Mouse (Mus musculus): ENCODE measurements around the gene Olfr957.
A peak's percentile ranks its signal among the peaks of the same experiment; 100 is the strongest.

The Olfr957 gene

DNA sequence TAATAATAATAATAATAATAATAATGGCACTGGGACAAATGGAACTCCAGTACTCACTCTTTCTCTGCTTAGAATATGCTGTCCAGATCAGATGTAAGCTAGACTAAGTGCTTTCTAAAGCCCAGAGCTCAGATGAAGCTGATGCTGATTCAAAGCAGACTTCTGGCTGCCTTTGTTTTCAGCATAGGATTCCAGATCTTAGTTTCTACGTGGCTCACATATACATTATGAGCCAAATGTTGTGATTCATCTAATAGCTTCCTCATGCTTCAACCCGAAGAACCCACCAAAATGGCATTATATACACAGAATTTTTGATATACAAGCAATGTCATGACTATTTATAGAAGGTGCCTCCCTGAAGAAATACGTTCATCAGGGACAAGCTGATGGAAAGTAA lies at the start of gene Olfr957:
Olfr957 (minus strand) TSS at position 279 of the 400 bp plus-strand sequence.
- DNase-seq (ENCODE audit: low read depth, low spot score) = no peak

GRCm38 (mm10) chr9:39558349-39558647 lies 42.7 kb upstream of the Olfr957 start:
- no peak for DNase-seq (ENCODE audit: low read depth, low spot score)

DNA sequence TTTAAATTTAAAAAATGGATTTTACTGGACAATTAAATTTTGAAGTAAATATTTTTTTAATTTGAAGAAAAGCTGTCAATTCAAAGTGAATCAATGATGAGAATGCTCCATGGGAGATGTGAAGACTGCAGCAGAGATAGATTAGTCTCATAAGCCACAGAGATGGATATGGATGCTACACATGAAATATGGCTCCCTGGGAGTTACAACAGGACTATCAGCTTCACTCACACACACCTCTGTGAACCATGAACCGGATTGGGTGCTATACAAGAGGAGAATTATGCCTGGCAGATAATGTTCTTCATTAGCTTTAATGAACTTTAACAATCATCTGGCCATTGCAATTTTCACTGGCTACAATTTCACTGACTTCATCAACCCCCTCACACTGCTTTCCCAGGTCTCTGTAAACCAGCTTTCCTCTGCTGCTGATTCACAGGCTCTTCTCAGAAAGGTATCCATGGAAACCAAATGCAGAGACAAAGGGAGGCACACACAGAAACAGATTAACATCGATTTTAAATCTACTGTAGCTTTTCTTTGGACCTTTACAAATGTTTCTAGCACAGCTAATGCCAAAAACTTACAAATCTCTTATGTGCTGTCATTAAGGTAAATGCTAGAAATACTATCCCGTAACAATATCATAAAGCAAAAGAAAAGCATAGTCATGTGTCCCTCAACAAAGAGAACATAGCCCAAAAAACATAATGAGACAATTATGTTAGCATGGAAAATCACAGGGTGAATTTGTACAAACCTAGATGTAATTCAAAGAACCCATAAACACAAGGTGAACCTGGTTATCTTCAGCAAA lies 42.1 kb upstream of the Olfr957 start:
- peak; percentile 62 for DNase-seq (ENCODE audit: low read depth, low spot score)

DNA sequence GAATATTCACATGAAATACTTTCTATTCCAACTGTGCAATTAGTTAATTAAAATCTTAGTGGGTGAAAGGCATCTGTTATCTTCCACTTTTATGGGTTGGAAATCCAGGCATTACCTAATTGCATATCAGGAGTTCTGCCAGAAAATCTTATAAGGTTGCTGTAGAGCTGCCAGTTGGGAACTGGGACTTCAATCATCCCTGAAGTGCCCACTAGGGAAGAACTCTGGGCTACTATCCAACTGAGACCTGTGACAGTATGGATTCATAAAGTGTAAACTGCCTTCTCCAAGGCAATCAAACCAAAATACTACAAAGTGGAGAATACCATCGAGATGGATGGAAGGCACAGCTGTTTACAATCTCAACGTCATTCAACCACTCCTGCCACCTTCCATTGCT lies 38.3 kb upstream of the Olfr957 start, which contains the start of gene Olfr958:
Olfr958 (minus strand) TSS at position 109 of the 400 bp plus-strand sequence.
- no peak for DNase-seq (ENCODE audit: low read depth, low spot score)

DNA sequence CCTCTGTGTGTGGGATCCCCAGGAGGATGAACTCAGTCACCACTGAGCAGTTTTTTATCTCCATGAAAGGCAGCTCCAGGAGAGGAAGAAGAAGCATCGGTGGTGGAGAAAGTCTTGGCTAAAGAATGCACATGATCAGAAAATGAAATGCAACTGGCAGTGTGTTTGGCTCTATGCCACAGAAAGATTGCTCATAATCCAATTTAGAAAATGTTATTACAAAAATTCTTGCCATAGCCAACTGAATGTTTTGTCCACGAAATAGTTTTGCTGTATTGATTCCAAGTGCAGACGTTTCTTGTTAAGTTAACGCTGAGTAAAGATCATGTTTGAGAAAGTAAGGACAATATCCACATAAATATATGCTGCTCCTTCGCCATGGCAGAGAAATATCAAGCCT lies 35.2 kb upstream of the Olfr957 start:
- no peak for DNase-seq (ENCODE audit: low read depth, low spot score)

GRCm38 (mm10) chr9:39523616-39524285 lies 8.1 kb upstream of the Olfr957 start:
- DNase-seq (ENCODE audit: low read depth, low spot score) = no peak

- DNase-seq (ENCODE audit: low read depth, low spot score) = no peak
These were observed 3.0 kb upstream of the Olfr957 start for GRCm38 (mm10) chr9:39518595-39518994.

DNA sequence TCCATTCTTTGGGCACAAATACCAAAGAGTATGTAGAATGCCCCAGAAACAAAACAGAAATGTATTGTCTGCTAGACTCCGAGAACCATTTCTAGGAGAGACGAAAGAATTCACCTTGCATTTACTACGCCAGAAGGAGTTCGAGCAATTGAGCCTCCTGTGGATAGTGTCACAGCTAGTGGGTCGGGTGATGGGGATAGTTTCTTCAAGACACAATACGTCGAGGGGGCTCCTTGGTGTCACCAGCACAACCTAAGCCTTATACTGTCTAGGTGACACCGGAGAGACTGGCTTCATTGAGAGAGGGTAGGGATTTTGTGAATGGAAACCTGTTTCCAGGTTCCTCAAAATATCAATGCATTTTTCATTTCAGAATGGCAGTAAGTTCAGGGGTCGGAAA lies 6.2 kb downstream of the Olfr957 start:
- no peak for DNase-seq (ENCODE audit: low read depth, low spot score)

DNA sequence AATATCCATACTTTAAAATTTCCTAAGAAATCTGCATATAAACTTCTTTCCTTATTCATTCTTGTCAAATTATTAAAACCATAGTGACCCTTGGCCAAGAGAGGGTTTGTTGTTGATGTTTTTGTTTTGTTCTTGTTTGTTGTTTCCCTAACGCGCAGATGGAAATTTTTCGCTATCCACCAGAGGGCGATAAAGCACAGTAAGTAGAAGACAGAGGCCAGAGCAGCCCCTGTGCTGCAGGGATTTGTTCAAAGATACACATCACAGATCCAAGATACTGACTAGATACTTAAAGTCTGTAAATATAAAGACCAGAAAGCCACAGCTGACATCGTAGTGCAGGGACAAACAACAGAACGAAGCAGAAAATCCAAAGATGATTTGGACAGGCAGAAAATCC lies 6.6 kb downstream of the Olfr957 start:
- peak; percentile 28 for DNase-seq (ENCODE audit: low read depth, low spot score)

GRCm38 (mm10) chr9:39493895-39494294 lies 21.7 kb downstream of the Olfr957 start, which contains the start of gene Olfr44:
Gene Olfr44, minus strand, starts transcription at chr9:39493995.
- DNase-seq (ENCODE audit: low read depth, low spot score) = no peak

GRCm38 (mm10) chr9:39471844-39472243 lies 43.8 kb downstream of the Olfr957 start, which contains the start of gene Olfr955:
Gene Olfr955, minus strand, starts transcription at chr9:39471944.
- no peak for DNase-seq (ENCODE audit: low read depth, low spot score)

All from telencephalon, adult 2 months (tissue).